Mouse (Mus musculus) adrenal gland, postnatal 4 days (tissue): ENCODE measurements around the gene Hist1h2br. TPM values are rescaled to one million over a fixed set of nuclear protein-coding genes. Genes with fewer than 3 reads are reported as not detected.
"Not testable (repeated sequence)": the region's sequence is repeated elsewhere in the genome, so short reads cannot be mapped to it uniquely, and the experiment has no call there.

Experiments used
- DNase-seq, 2 experiments: peaks; one replicate each; pipeline ENCODE4 v3.0.0; 2021 to 2022; ENCODE audit warnings: low spot score in 2 of 2, mixed read lengths in 2 of 2
- microRNA-seq: library from miRNA; unstranded; fragments of <30 nt; microRNA quantifications from one replicate; pipeline ENCODE4 v1.2.0, GENCODE M21; 2021
- total RNA-seq, 2 experiments: library from RNA; stranded (reverse); gene quantifications; 2 replicates each; pipeline ENCODE4 v1.2.3; 2021

Gene Hist1h2br
- total RNA-seq, 2 experiments from 2014 or later, result 346 to 390 TPM

DNA sequence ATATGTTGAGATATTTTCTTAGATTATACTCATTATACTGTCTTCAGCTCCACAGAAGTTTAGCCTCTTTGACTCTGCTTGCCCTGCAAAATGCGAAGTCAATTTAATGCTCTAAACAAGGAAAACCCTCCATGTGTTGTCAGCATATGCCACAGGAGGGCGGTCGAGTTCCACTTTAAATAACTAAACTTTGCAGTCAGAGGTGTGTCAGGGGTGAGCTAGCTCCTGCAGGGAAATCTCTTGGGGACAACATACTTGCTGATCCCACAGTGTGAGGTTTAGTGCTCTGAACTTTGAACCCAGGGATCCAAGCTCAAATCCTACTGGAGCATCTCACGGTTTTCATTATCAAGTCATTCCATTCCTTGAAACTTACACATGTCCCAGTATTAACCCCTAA, 7.0 kb downstream of the Hist1h2br start:
- not testable (repeated sequence) for DNase-seq

DNA sequence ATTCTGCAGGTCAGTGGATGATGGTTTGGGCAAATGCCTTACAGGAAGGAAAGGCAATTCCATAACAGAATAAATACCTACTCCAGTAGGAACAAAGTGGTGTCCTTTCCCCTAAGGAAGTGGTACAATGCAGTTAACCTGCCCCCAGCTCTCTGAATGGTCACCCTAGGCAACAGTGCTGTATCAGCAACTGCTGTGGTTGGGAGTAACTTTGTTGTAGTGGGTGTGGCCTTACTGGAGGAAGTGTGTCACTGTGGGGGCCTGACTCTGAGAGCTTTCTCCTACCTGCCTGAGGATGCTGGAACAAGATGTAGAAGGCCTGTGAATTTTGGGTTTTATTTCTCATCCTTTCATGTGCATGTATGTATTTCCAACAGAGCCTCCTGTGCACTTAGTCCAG, 12.8 kb downstream of the Hist1h2br start:
- DNase-seq, result not testable (repeated sequence)

DNA sequence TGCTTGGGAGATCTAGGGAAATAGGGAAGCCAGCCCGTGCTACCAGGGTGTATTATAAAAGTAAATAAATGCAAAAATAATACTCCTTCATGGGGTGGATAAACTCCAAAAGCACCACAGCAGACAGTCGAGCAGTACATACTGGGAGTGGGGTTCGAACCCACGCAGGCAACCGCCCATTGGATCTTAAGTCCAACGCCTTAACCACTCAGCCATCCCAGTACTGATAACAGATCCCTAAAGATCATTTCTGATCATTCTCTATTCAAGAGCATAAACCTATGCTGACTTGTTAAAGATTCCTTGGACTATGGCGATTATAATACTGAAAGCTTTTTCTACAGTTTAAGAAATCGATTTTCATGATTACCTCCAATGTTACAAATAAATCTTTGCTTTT, 14.3 kb downstream of the Hist1h2br start:
- no peak for DNase-seq

DNA sequence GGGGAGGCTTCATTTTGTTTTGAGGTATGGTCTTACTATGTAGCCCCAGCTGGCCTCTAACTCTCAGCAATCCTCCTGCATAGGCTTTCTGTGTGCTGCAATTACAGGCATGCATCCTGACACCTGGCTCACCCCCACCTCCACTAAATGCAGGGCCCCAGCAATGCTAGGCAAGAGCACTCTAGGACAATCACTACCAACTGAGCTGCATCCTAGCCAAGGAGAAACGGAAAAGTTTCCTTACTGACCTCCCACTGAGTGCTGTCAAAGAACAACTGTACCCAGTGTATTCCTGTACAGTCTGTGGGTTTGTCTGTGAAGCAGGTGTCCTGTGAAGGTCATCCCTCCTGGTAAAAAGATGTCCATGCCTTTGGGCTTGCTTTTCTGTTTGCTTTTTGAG, 17.2 kb downstream of the Hist1h2br start:
- DNase-seq, result not testable (repeated sequence)

DNA sequence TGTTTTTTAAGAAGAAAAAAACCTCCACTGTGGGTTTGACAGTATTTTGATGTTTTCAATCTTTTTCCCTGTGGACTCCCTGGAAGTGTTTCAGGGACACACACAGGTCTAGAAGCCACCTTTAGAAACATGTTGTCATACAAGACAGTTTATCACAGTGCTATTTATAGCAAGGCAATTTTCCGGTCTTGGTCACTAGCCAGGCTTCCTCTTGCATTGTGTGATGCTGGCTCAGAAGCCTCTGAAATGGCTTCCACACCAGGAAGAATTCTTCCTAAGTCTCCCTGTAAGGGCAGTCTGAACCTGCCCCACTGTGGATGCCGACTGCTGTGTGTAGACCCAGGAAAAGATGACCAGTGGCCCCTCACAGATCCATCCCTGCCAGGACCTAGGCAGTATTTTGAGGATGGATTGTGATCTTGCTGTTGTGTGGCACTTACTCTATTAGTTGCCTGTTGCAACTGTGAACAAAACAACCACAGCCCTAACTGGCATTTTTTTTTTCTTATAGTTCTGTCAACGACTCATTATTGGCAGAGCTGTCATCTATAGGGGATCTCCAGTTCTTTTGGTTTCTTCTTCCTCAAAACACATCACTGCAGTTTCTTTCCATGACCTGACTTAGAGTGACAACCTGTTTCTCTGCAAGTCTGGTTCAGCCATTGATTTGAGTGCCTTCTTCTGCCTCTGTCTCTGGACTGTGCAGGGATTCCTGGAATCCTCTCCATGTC, 18.8 kb downstream of the Hist1h2br start:
- DNase-seq, result no peak

DNA sequence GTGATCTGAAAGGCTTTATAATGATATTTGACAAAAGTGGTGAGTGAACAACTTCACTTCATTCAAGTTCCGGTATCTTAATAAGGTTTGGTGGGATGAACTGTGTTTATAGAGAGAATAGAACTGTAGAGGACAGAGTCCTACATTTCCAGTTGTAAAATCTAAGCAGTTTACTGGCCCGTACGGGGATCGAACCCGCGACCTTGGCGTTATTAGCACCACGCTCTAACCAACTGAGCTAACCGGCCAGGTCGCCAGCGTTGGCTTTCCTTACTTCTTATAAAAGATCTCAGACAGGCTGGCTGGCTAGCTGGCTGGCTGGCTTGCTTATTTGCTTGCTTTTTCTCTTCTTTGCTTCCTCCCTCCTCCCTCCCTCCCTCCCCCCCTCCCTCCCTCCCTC, 21.6 kb downstream of the Hist1h2br start:
- DNase-seq, result no peak

DNA sequence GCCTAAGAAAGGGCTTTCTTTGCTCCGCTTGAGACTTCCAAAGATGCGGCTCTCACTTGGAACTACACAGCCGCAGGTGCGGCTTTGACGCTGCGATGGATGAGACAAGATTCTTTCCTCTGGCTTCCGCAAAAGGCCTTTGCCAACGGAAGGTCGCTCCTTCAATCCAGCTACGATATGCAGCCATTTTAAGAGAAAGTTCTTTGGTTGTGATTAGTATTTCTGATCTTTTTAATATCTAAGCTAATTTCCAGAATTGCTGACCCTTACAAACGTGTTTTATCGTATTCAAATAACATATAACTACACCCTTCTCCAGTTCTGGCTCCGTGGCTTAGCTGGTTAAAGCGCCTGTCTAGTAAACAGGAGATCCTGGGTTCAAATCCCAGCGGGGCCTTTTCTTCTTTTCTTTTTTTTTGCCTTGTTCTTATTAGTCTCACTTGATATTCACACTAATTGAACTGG, 22.2 kb downstream of the Hist1h2br start:
- DNase-seq, result no peak

DNA sequence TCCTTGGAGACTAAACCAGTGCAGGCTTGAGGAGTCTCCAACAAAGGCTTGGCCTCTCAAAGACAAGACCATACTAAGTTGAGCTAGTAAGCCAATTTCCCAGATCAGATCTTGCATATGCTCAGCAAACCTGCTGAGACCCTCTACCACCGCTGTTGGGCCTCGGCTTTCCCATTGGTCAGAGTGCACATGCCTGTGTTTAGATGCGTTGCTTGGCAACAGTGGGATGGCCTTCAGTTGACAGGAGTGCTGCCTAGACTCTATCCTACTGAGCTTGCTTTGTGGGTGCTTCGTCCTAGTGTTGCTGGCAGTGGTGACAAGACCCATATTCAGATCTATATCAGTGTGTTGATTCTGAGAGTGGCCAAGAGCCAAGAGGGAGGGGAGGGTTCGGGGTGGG, 28.1 kb downstream of the Hist1h2br start:
- no peak for DNase-seq

DNA sequence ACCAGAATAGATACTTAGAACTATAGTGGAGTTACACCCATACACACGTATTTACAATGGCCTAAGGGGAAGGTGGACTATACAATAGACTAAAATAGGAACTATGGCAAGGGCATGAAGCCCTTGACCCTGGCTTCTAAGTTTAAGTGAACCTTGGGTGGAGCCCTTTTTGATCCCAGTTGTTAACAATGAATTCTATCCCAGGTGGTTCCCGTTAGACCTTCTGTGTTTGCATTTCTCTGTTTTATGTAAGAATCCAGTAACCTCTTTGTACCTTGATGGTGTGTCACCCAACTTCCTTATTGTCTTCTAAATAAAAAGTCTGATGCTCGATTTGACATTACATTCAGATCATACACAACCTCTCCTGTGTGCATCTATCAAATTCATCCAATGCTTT, 32.0 kb downstream of the Hist1h2br start:
- DNase-seq, result not testable (repeated sequence)

DNA sequence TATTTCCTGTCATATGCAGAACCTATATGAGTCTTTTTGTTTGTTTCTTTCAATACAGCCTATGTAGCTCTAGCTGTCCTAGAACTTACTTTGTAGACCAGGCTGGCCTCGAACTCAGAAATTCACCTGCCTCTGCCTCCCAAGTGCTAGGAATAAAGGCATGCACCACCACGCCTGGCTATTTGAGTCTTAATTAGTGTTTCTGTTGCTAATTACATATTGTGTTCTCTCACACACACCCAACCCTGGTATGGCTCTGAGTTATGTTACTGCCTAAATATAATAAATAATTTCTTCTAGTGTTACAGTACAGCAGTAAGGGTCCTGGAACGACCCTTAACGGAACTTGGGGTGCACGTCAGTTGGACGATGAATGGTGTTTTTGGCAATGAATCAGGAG, 47.2 kb downstream of the Hist1h2br start:
- no peak for DNase-seq

DNA sequence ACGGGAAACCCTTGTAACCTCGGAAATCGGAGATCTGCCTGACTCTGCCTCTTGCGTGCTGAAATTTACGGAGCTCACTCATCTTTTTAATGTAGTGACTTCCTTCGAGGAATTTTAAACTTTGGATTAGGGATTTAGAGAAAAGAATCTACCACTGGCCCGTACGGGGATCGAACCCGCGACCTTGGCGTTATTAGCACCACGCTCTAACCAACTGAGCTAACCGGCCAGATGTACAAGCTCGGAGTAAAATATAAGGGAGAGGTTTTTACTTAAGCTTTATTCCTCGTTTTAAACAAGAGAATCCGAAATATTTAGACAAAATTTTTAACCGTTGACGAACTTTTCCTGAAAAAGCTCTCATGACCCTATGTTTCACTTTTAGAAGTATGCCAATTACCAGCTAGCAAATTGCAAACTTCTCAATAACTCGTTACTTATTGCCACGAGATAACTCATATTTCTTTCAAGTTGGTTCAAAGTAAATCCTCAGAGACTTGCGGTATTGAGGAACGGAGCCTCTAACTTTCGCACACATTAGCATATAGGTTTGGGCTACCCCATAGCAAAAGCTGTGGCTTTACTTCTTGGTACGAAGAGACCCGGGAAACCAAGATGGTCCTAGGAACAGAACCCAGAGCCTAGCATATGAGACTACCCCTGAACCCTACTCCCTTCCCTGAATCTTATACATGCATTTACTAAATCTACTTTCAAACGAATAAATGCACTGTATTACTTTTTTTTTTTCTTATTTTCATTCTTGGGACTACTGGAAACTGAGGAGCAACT, 48.5 kb downstream of the Hist1h2br start:
- DNase-seq, result no peak

DNA sequence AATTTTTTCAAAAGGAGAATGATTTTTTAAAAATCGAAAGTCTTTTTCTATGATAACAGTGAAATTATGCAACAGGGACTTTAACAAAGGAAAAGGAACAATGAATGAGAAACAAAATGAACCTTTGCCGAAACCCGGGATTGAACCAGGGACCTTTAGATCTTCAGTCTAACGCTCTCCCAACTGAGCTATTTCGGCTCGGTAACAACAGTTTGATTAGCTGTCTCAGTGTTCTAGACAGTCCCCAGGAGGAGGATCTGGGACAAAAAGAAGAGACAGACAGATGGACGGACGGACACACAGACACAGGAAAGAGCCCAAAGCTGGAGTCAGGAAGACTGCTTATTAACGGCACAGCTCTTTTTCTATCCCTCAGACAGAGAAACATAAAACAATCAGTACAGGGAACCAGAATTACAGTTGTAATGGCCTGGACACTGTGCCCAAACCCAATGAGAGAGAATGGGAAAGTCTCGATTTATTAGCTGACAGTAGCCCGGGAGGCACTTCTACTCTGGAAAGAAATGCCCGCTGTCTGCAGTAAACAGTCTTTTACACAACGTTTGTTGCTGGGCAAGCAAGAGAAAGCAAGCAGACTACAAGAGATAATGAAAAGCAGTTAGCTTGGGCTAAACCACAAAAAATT, 49.3 kb downstream of the Hist1h2br start:
- no peak for DNase-seq

DNA sequence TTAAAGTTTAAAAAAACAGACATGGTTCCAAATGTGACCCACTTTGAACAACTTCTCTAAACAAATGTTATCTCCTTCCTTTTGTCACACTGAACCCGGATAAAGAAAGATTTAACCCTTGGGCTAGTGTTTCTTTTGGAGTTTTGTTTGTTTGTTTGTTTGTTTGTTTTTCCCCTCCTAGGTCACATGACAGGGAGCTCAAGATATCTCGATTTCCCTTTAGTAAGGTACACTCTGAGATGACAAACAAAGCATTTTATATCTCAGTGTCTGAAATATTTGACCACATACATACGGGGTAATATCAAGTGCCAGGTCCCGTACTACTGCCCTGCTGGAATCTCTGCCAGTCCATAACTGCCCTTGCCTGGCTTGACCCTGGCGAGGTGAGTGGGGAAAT, 49.9 kb downstream of the Hist1h2br start:
- DNase-seq, result no peak

DNA sequence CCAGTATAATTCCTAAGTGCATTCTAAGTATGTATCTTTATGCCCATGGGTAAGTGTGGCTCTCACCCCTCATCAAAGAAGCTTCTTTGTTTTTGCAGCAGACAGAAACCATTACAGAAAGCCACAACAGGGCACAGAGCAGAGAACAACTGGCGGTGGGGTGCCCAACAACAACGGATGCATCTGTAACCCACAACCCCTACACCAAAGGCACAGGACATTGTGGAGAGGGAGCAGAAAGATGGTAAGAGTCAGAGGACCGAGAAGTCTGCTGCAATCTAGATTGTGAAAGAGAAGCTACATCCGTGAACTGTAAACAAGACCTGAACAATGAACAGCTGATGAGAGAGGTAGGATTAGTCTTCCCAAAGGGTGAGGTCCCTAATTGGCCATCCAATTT, 51.0 kb downstream of the Hist1h2br start:
- DNase-seq, result no peak

Small RNA genes lying within 50 kb of the gene (microRNA-seq; reads per million reads assigned to microRNA genes)
- gene Gm19658 (not detected), gene Gm44346 (not detected), gene Gm44466 (not detected)

Other genes starting within 250 kb of the Hist1h2br start
- not detected for gene Olfr1362, start 219.7 kb upstream of the Hist1h2br start, total RNA-seq
- under 1 TPM in 1 of 2 experiments, not detected in 1; 0.08 TPM for gene Olfr11, start 191.2 kb upstream of the Hist1h2br start, total RNA-seq
- gene Olfr1361, start 170.4 kb upstream of the Hist1h2br start, total RNA-seq, result not detected
- gene Olfr1360, start 156.3 kb upstream of the Hist1h2br start, total RNA-seq, result not detected
- not detected for gene Olfr1359, start 135.6 kb upstream of the Hist1h2br start, total RNA-seq
- 100 to 1,000 TPM; 453 to 539 TPM for gene Hist1h2bl, start 117.6 kb upstream of the Hist1h2br start, total RNA-seq
- gene Hist1h2ai, start 117.3 kb upstream of the Hist1h2br start, total RNA-seq, result 100 to 1,000 TPM; 319 to 362 TPM
- gene Hist1h3h, start 116.1 kb upstream of the Hist1h2br start, total RNA-seq, result 100 to 1,000 TPM; 643 to 717 TPM
- gene Hist1h2bm, start 111.7 kb upstream of the Hist1h2br start, total RNA-seq, result 100 to 1,000 TPM; 142 to 169 TPM
- 100 to 1,000 TPM in 1 of 2 experiments, 10 to 100 TPM in 1; 89.5 to 116 TPM for gene Hist1h4j, start 98.7 kb upstream of the Hist1h2br start, total RNA-seq
- gene Hist1h4k, start 83.2 kb upstream of the Hist1h2br start, total RNA-seq, result 1,000 to 10,000 TPM; 1,000 to 1,309 TPM
- gene Hist1h2ak, start 79.9 kb upstream of the Hist1h2br start, total RNA-seq, result 100 to 1,000 TPM; 172 to 196 TPM
- 100 to 1,000 TPM; 256 to 306 TPM for gene Hist1h2bn, start 79.6 kb upstream of the Hist1h2br start, total RNA-seq
- 100 to 1,000 TPM; 315 to 390 TPM for gene Hist1h1b, start 53.1 kb upstream of the Hist1h2br start, total RNA-seq
- gene Hist1h3i, start 50.4 kb upstream of the Hist1h2br start, total RNA-seq, result 100 to 1,000 TPM; 511 to 579 TPM
- 100 to 1,000 TPM; 122 to 129 TPM for gene Hist1h2an, start 46.5 kb upstream of the Hist1h2br start, total RNA-seq
- 100 to 1,000 TPM; 192 to 223 TPM for gene Hist1h2bp, start 46.3 kb upstream of the Hist1h2br start, total RNA-seq
- gene Hist1h2bq, start 23.5 kb upstream of the Hist1h2br start, total RNA-seq, result 100 to 1,000 TPM; 352 to 396 TPM
- gene Hist1h2ao, start 23.3 kb upstream of the Hist1h2br start, total RNA-seq, result 100 to 1,000 TPM; 477 to 608 TPM
- 100 to 1,000 TPM; 742 to 886 TPM for gene Hist1h4m, start 22.0 kb upstream of the Hist1h2br start, total RNA-seq
- gene Hist1h4n, start 1.5 kb upstream of the Hist1h2br start, total RNA-seq, result 100 to 1,000 TPM; 144 to 157 TPM
- gene Hist1h2ap, start 236 bp upstream of the Hist1h2br start, total RNA-seq, result 100 to 1,000 TPM; 329 to 379 TPM
- 1 to 10 TPM; 3.8 to 4.7 TPM for gene Zfp184, start 111.4 kb downstream of the Hist1h2br start, total RNA-seq
- not detected for gene Pom121l2, start 147.5 kb downstream of the Hist1h2br start, total RNA-seq
- gene Prss16, start 176.0 kb downstream of the Hist1h2br start, total RNA-seq, result not detected
- gene Hist1h2ah, start 201.8 kb downstream of the Hist1h2br start, total RNA-seq, result 100 to 1,000 TPM; 349 to 449 TPM
- 100 to 1,000 TPM; 500 to 615 TPM for gene Hist1h2bk, start 202.1 kb downstream of the Hist1h2br start, total RNA-seq
- gene Hist1h4i, start 207.6 kb downstream of the Hist1h2br start, total RNA-seq, result 100 to 1,000 TPM; 221 to 240 TPM
- gene Hist1h2ag, start 209.2 kb downstream of the Hist1h2br start, total RNA-seq, result 100 to 1,000 TPM; 373 to 414 TPM
- gene Hist1h2bj, start 209.5 kb downstream of the Hist1h2br start, total RNA-seq, result 100 to 1,000 TPM; 290 to 321 TPM